Mouse (Mus musculus): ENCODE measurements at regions not wholly inside any gene's neighbourhood (a gene's known extent, or its start where the extent isn't known, plus 50 kb on each side); places are given as distances from the start of the nearest gene placed in this dataset.
A peak's percentile ranks its signal among the peaks of the same experiment; 100 is the strongest.

DNA sequence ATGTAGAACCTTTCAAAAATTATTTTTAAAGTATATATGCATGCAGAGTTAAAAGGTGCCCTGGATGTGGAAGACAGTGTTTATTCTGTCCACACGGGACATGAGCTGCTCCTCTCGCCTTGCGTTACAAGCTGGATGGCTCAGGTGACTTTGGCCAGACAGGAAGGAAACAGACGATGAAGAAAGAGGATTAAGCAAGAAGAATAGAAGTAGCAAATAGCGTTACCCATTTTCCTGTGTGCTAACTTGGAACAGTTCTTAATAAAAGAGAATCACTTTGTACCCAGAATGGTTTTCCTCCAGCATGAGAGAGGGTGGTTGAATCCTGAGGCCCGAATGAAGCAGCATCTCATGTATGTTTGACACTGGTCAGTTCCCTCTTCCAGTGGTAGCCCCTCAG is 85.4 kb downstream of the 1700020N01Rik start:
- no peak overlapping the region for H3K4me3 ChIP-seq
- no peak overlapping the region for H3K4me2 ChIP-seq (ENCODE audit: low read depth)
- H3K36me3 ChIP-seq (ENCODE audit: control insufficient read depth, insufficient read depth), result no peaks in the 10 kb centered on the region
- H3K79me2 ChIP-seq (ENCODE audit: control insufficient read depth, insufficient read depth), result no peaks in the 10 kb centered on the region
- H3K27me3 ChIP-seq (ENCODE audit: control insufficient read depth, insufficient read depth, insufficient read length), result no peaks in the 10 kb centered on the region
- H3ac ChIP-seq (ENCODE audit: control insufficient read depth, insufficient read length), result no peak overlapping the region
- no peak for TF ChIP-seq POLR2A (IDR thresholded peaks at IDR 0.05; ENCODE audit: insufficient read length, low read depth)
- TF ChIP-seq TCF12 (IDR thresholded peaks at IDR 0.05; ENCODE audit: insufficient read depth, poor library complexity, severe bottlenecking), result no peak
- no peak for TF ChIP-seq REST (IDR thresholded peaks at IDR 0.05; ENCODE audit: insufficient read depth, insufficient read length)
- TF ChIP-seq MYOG (IDR thresholded peaks at IDR 0.05; ENCODE audit: control insufficient read depth in 1 of 3, insufficient read depth in 1 of 3, insufficient read length in 2 of 3, low read depth in 2 of 3), result no peak
- no peak for TF ChIP-seq USF1 (IDR thresholded peaks at IDR 0.05; ENCODE audit: low read depth)
- no peak for TF ChIP-seq TCF3 (IDR thresholded peaks at IDR 0.05; ENCODE audit: insufficient read length, low read depth)
- TF ChIP-seq E2F4 (IDR thresholded peaks at IDR 0.05; ENCODE audit: insufficient read depth), result no peak
- no peak for TF ChIP-seq CEBPB (IDR thresholded peaks at IDR 0.05; ENCODE audit: insufficient read depth, poor library complexity, severe bottlenecking)
- TF ChIP-seq MAX (IDR thresholded peaks at IDR 0.05; ENCODE audit: low read depth), result no peak
- TF ChIP-seq POLR2AphosphoS2 (IDR thresholded peaks at IDR 0.05; ENCODE audit: insufficient read length, low read depth), result no peak
- no peak for TF ChIP-seq SRF (IDR thresholded peaks at IDR 0.05; ENCODE audit: control insufficient read depth, insufficient read length, low read depth)

DNA sequence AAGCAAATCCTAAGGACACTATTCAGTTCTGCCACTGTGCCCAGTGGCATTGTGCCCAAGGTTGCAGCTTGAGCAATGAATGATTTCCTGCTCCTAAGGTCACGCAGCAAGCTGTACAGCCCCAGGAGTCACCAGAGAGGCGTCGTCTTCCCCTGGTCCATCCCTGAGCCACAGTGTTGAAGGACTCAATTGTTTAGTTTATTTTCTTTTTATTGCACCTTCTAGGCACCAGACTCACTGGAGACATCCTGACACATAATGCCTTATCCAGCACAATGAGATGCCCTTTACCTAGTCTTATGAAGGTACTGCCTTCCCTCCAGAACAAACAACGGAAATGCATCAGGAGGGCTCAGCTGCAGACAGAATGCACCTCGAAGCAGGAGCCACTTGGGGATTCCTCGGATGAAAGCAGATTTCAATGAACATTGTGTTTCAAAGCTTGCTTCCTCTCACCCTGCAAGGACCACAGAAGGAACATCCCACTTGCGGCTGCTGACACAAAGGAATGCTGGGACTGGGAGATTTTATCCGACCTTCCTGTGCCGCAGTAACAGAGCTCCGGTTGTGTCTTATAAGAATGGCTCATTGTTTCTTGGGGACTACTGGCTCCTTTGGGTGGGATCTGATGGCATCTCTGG is 86.0 kb downstream of the 1700020N01Rik start:
- H3K79me2 ChIP-seq (ENCODE audit: control insufficient read depth, insufficient read depth), result no peaks in the 10 kb centered on the region
- no peak for TF ChIP-seq TCF3 (IDR thresholded peaks at IDR 0.05; ENCODE audit: insufficient read length, low read depth)
- no peak for TF ChIP-seq USF1 (IDR thresholded peaks at IDR 0.05; ENCODE audit: low read depth)
- TF ChIP-seq CEBPB (IDR thresholded peaks at IDR 0.05; ENCODE audit: insufficient read depth, poor library complexity, severe bottlenecking), result no peak
- TF ChIP-seq REST (IDR thresholded peaks at IDR 0.05; ENCODE audit: insufficient read depth, insufficient read length), result no peak
- no peak for TF ChIP-seq MAX (IDR thresholded peaks at IDR 0.05; ENCODE audit: low read depth)
- TF ChIP-seq MYOG (IDR thresholded peaks at IDR 0.05; ENCODE audit: control insufficient read depth in 1 of 3, insufficient read depth in 1 of 3, insufficient read length in 2 of 3, low read depth in 2 of 3), result no peak
- TF ChIP-seq TCF12 (IDR thresholded peaks at IDR 0.05; ENCODE audit: insufficient read depth, poor library complexity, severe bottlenecking), result no peak
- TF ChIP-seq MYOD1 (IDR thresholded peaks at IDR 0.05; ENCODE audit: control insufficient read depth in 1 of 3, insufficient read length in 2 of 3, low read depth in 2 of 3), result no peak
- no peak for TF ChIP-seq SRF (IDR thresholded peaks at IDR 0.05; ENCODE audit: control insufficient read depth, insufficient read length, low read depth)
- no peak for TF ChIP-seq POLR2A (IDR thresholded peaks at IDR 0.05; ENCODE audit: insufficient read length, low read depth)
- no peak for TF ChIP-seq E2F4 (IDR thresholded peaks at IDR 0.05; ENCODE audit: insufficient read depth)
- no peak for TF ChIP-seq POLR2AphosphoS2 (IDR thresholded peaks at IDR 0.05; ENCODE audit: insufficient read length, low read depth)
- H3K4me3 ChIP-seq, result no peak overlapping the region
- H3K4me2 ChIP-seq (ENCODE audit: low read depth), result no peak overlapping the region
- no peak overlapping the region for H3ac ChIP-seq (ENCODE audit: control insufficient read depth, insufficient read length)
- no peaks in the 10 kb centered on the region for H3K27me3 ChIP-seq (ENCODE audit: control insufficient read depth, insufficient read depth, insufficient read length)
- no peaks in the 10 kb centered on the region for H3K36me3 ChIP-seq (ENCODE audit: control insufficient read depth, insufficient read depth)

DNA sequence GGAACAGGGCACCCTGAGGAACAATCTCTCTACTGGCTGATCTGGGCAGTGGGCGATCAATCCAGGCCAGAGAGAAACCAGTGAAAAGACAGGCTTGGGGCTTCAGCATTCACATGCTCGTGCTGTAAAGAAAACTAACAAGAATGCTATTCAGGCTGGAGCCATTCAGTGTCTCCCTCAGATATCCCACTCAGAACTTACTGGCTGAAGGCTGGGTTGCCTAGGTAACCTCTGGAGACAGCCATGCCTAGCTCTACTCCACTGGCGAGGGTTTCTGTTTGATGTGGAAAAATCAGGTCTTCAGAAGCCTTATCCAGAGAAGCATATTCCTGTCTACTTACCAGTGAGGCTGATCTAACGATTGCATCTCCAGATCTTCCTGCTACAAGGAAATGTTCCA is 87.8 kb downstream of the 1700020N01Rik start:
- Histone ChIP-seq H3ac (ENCODE audit: control insufficient read depth, insufficient read length) (no peak overlapping the region), H3K4me2 (ENCODE audit: low read depth) (no peak overlapping the region), H3K27me3 (ENCODE audit: control insufficient read depth, insufficient read depth, insufficient read length) (no peaks in the 10 kb centered on the region), H3K79me2 (ENCODE audit: control insufficient read depth, insufficient read depth) (no peaks in the 10 kb centered on the region), H3K36me3 (ENCODE audit: control insufficient read depth, insufficient read depth) (no peaks in the 10 kb centered on the region), H3K4me3 (no peak overlapping the region)
- no peak for TF ChIP-seq USF1 (IDR thresholded peaks at IDR 0.05; ENCODE audit: low read depth)
- no peak for TF ChIP-seq TCF3 (IDR thresholded peaks at IDR 0.05; ENCODE audit: insufficient read length, low read depth)
- no peak for TF ChIP-seq MAX (IDR thresholded peaks at IDR 0.05; ENCODE audit: low read depth)
- no peak for TF ChIP-seq SRF (IDR thresholded peaks at IDR 0.05; ENCODE audit: control insufficient read depth, insufficient read length, low read depth)
- TF ChIP-seq CEBPB (IDR thresholded peaks at IDR 0.05; ENCODE audit: insufficient read depth, poor library complexity, severe bottlenecking), result no peak

DNA sequence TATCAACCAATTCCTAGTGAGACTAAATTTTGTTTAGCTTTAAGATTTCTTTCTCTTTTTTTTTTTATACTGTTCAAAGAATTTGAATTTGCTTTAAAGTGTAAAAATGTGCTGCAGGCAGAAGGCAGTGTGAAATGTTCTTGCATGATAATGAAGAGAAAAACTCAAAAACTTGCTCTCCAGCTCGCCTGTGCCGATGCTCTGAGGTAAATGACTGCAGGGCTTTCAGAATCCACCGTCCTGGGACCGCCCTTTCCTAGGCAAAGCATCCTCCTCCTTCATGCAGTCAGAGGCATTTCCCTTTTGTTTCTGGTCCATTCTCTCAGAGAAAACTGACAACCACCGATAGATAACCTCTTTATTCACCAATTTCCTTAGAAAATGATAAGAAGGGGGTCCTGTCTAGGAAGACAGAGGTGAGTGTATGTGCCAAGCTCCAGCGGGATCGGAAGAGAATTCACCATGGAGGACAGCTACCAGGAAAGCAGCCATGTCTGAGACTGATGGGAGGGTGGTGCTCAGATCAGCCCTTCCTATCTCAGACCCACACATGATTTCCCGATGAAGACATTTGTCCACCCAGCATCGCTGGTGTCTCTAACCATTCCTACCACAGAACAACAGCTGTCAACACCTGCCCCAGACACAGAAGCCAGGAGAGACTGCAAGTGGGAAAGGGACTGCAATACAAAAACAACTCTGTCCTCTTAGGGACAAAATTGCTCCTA is 91.5 kb downstream of the 1700020N01Rik start:
- no peak overlapping the region for H3ac ChIP-seq (ENCODE audit: control insufficient read depth, insufficient read length)
- no peak overlapping the region for H3K4me2 ChIP-seq (ENCODE audit: low read depth)
- TF ChIP-seq POLR2AphosphoS2 (IDR thresholded peaks at IDR 0.05; ENCODE audit: insufficient read length, low read depth) (no peak), TCF12 (IDR thresholded peaks at IDR 0.05; ENCODE audit: insufficient read depth, poor library complexity, severe bottlenecking) (peak; percentile 37), E2F4 (IDR thresholded peaks at IDR 0.05; ENCODE audit: insufficient read depth) (no peak), MYOD1 (IDR thresholded peaks at IDR 0.05; ENCODE audit: control insufficient read depth in 1 of 3, insufficient read length in 2 of 3, low read depth in 2 of 3) (peak; percentile 4 to 76 (median 71)), USF1 (IDR thresholded peaks at IDR 0.05; ENCODE audit: low read depth) (no peak), TCF3 (IDR thresholded peaks at IDR 0.05; ENCODE audit: insufficient read length, low read depth) (peak; percentile 73), SRF (IDR thresholded peaks at IDR 0.05; ENCODE audit: control insufficient read depth, insufficient read length, low read depth) (no peak), MYOG (IDR thresholded peaks at IDR 0.05; ENCODE audit: control insufficient read depth in 1 of 3, insufficient read depth in 1 of 3, insufficient read length in 2 of 3, low read depth in 2 of 3) (peak; percentile 31 to 88 (median 61)), CEBPB (IDR thresholded peaks at IDR 0.05; ENCODE audit: insufficient read depth, poor library complexity, severe bottlenecking) (no peak)
- no peak overlapping the region for H3K4me3 ChIP-seq
- no peaks in the 10 kb centered on the region for H3K27me3 ChIP-seq (ENCODE audit: control insufficient read depth, insufficient read depth, insufficient read length)
- no peaks in the 10 kb centered on the region for H3K36me3 ChIP-seq (ENCODE audit: control insufficient read depth, insufficient read depth)
- no peaks in the 10 kb centered on the region for H3K79me2 ChIP-seq (ENCODE audit: control insufficient read depth, insufficient read depth)
